Mouse (Mus musculus) limb, embryonic 15.5 days (tissue): ENCODE data around the gene Arhgap30. TPM values are rescaled to one million over a fixed set of nuclear protein-coding genes. Genes with fewer than 3 reads are reported as not detected.
A peak's percentile ranks its signal among the peaks of the same experiment; 100 is the strongest.

Experiments used
- ATAC-seq: fragments of 200-750 bp; cut with Nextera tagmentation; 2 replicates; pipeline ENCODE4 v1.8.0; 2017; ENCODE audit warnings: low read depth, moderate TSS enrichment; ENCODE audit not compliant: insufficient number of reproducible peaks, low FRiP score, low TSS enrichment
- H3K27ac ChIP-seq: fragments of 300-500 bp; sonication (generic); 2 replicates; pipeline ENCODE4 v1.5.1; 2015; ENCODE audit warnings: moderate library complexity, mild to moderate bottlenecking, inconsistent platforms
- H3K27me3 ChIP-seq: fragments of 300-500 bp; sonication (generic); 2 replicates; pipeline ENCODE4 v1.6.1; 2015; ENCODE audit warnings: inconsistent platforms
- H3K36me3 ChIP-seq: fragments of 300-500 bp; sonication (generic); 2 replicates; pipeline ENCODE4 v1.6.1; 2015; ENCODE audit warnings: inconsistent platforms
- H3K4me1 ChIP-seq: fragments of 300-500 bp; sonication (generic); 2 replicates; pipeline ENCODE4 v1.6.1; 2015; ENCODE audit warnings: inconsistent platforms
- H3K4me2 ChIP-seq: fragments of 300-500 bp; sonication (generic); 2 replicates; pipeline ENCODE4 v1.6.1; 2015; ENCODE audit warnings: mild to moderate bottlenecking, inconsistent platforms
- H3K4me3 ChIP-seq: fragments of 300-500 bp; sonication (generic); 2 replicates; pipeline ENCODE4 v1.5.1; 2015; ENCODE audit warnings: mild to moderate bottlenecking, inconsistent platforms
- H3K9ac ChIP-seq: fragments of 300-500 bp; sonication (generic); 2 replicates; pipeline ENCODE4 v1.6.1; 2015; ENCODE audit warnings: inconsistent platforms
- H3K9me3 ChIP-seq: fragments of 300-500 bp; sonication (generic); 2 replicates; pipeline ENCODE4 v1.6.1; 2016; ENCODE audit warnings: inconsistent platforms
- WGBS: fragments of 180-500 bp; shearing (Covaris S2); methylation state at CpG from one replicate; pipeline ENCODE4 v1.1.7; 2015; 5-methylcytosine and 5-hydroxymethylcytosine counted together
- polyA plus RNA-seq: library from polyadenylated mRNA; unstranded; fragments of >200 nt; fragmentation: Nextera tagmentation; extraction: Ambion mirVana; gene quantifications from 2 replicates; pipeline ENCODE4 v1.2.1, GENCODE M21; 2015

The Arhgap30 gene
- polyA plus RNA-seq, 1 experiment from 2014 or later = 3.2 TPM

DNA sequence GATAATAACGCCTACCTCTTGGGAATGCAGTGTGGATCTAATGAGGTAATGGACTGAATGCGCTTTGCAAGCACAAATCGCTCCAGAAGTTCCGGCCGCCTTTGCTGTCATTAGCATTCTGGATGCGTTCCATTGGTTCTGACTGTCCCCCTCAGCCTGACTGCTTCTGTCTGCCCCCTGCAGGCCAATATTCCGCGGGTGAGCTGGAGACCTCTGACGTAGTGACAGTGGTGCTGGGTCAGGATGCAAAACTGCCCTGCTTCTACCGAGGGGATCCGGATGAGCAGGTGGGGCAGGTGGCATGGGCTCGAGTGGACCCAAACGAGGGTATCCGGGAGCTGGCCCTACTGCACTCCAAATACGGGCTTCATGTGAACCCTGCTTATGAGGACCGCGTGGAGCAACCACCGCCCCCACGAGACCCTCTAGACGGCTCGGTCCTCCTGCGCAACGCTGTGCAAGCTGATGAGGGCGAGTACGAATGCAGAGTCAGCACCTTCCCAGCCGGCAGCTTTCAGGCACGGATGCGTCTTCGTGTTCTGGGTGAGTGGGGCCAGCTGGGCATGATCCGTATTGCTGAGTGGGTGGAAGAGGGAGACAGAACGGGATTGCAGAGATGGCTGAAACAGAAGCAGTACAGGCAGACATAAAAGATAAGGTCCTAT lies 8.7 kb upstream of the Arhgap30 start:
- ATAC-seq = no peak
- 8% methylated on average over 31 of the region's 31 CpGs for WGBS
- peaks cover 45% of the 10 kb centered on the region for H3K27me3 ChIP-seq

GRCm38 (mm10) chr1:171382096-171382620 lies 6.6 kb upstream of the Arhgap30 start:
- ATAC-seq = no peak
- Histone ChIP-seq H3K27me3 (peaks cover 41% of the 10 kb centered on the region), H3K9ac (no peak overlapping the region), H3K4me2 (no peak overlapping the region), H3K36me3 (no peaks in the 10 kb centered on the region), H3K4me3 (no peak overlapping the region), H3K27ac (no peak overlapping the region), H3K4me1 (peaks cover 10% of the 10 kb centered on the region), H3K9me3 (no peaks in the 10 kb centered on the region)
- WGBS = 84% methylated on average over 11 of the region's 11 CpGs

More for the DNA sequence above, 8.7 kb upstream of the Arhgap30 start:
- Histone ChIP-seq H3K9me3 (no peaks in the 10 kb centered on the region), H3K4me3 (peak overlapping the region; percentile 17), H3K36me3 (no peaks in the 10 kb centered on the region), H3K4me2 (peak overlapping the region; percentile 58), H3K9ac (no peak overlapping the region), H3K4me1 (peaks cover 14% of the 10 kb centered on the region), H3K27ac (no peak overlapping the region)

- no peak for ATAC-seq
Measured at GRCm38 (mm10) chr1:171384361-171384760, 4.4 kb upstream of the Arhgap30 start.

DNA sequence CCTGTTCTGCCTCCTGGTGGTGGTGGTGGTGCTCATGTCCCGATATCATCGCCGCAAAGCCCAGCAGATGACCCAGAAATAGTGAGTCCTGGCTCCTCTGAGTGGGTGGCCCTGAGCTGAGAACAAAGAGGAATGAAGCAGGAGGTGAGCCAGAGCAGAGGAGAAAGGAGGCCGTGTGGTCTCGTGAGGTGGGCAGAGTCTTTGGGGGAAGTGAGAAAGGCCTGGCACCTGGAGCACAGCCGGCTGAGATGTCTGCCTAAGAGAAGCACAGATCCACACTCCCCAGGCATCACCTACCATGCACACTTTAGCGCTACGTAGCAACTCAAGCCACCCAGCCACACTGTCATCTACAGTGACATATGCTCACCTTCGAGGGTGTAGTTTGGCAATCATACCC lies 3.6 kb upstream of the Arhgap30 start:
- no peak for ATAC-seq
- Histone ChIP-seq H3K4me1 (peaks cover 7% of the 10 kb centered on the region), H3K4me3 (no peak overlapping the region), H3K27ac (no peak overlapping the region), H3K27me3 (peaks cover 25% of the 10 kb centered on the region), H3K36me3 (no peaks in the 10 kb centered on the region), H3K4me2 (no peak overlapping the region), H3K9me3 (no peaks in the 10 kb centered on the region), H3K9ac (no peak overlapping the region)
- 65% methylated on average over 9 of the region's 9 CpGs for WGBS

More at GRCm38 (mm10) chr1:171384361-171384760, 4.4 kb upstream of the Arhgap30 start:
- Histone ChIP-seq H3K4me1 (peaks cover 13% of the 10 kb centered on the region), H3K9me3 (no peaks in the 10 kb centered on the region), H3K27ac (no peak overlapping the region), H3K9ac (no peak overlapping the region), H3K4me3 (no peak overlapping the region), H3K36me3 (no peaks in the 10 kb centered on the region), H3K4me2 (no peak overlapping the region), H3K27me3 (peaks cover 33% of the 10 kb centered on the region)
- 54% methylated on average over 9 of the region's 9 CpGs for WGBS

DNA sequence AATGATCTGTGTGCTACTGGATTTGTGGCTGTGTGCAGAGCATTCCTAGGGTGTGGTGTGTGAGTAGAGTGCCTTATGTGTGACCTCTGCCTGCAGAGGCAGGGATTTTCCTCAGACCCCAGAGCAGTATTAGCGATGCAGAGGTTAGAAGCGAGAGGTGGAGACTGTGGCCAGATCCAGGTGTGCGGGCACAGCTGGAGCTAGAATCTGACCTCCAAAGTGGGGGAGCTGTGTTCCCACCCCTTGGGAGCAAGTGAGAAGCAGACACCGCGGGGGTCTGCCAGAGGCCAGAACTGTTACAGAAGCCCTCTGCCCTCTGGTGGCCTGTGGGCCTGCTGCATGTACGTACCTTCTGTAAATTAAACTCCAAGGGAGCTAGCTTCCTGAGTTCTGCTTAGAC lies 1.7 kb upstream of the Arhgap30 start:
- Histone ChIP-seq H3K27me3 (peaks cover 14% of the 10 kb centered on the region; the same call in 1 of the 2 replicates), H3K27ac (no peak overlapping the region), H3K4me1 (0 out of 2 replicates have a peak, but pooled peaks cover 5% of the 10 kb centered on the region), H3K36me3 (no peaks in the 10 kb centered on the region), H3K9me3 (no peaks in the 10 kb centered on the region), H3K4me3 (no peak overlapping the region), H3K4me2 (no peak overlapping the region), H3K9ac (no peak overlapping the region)
- no peak; the same call in 1 of the 2 replicates for ATAC-seq
- WGBS = 15% methylated on average over 6 of the region's 6 CpGs

- no peak overlapping the region for H3K4me3 ChIP-seq
- WGBS = 69% methylated on average over 4 of the region's 4 CpGs
- no peak overlapping the region for H3K27ac ChIP-seq
- H3K9ac ChIP-seq = no peak overlapping the region
- H3K9me3 ChIP-seq = no peaks in the 10 kb centered on the region
- no peak for ATAC-seq
- H3K36me3 ChIP-seq = no peaks in the 10 kb centered on the region
- H3K27me3 ChIP-seq = no peaks in the 10 kb centered on the region
- no peak overlapping the region for H3K4me2 ChIP-seq
- H3K4me1 ChIP-seq = 0 out of 2 replicates have a peak, but pooled peaks cover 5% of the 10 kb centered on the region
Measured at GRCm38 (mm10) chr1:171390101-171390500, 1.3 kb downstream of the Arhgap30 start.

DNA sequence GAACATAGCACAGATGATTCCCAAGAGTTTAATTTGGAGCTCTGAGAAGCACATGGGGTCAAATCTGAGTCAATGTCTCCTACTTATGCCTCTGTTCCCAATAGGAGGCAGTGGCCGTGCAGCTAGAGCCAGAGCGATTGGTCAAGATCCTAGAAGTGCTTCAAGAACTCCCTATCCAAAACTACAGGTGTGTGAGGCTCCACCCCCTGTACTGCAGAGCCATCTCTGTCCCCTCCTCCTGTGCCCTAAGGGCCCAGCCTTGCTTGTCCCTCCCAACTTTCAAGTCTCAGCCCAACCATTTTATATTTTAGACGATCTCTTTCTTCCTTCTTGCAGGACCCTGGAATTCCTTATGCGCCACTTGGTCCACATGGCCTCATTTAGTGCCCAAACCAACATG lies 13.1 kb downstream of the Arhgap30 start:
- no peaks in the 10 kb centered on the region for H3K4me1 ChIP-seq
- H3K9ac ChIP-seq = no peak overlapping the region
- no peak overlapping the region for H3K4me2 ChIP-seq
- no peak overlapping the region for H3K4me3 ChIP-seq
- no peaks in the 10 kb centered on the region for H3K36me3 ChIP-seq
- WGBS = 62% methylated on average over 4 of the region's 4 CpGs
- no peak overlapping the region for H3K27ac ChIP-seq
- H3K27me3 ChIP-seq = no peaks in the 10 kb centered on the region
- H3K9me3 ChIP-seq = no peaks in the 10 kb centered on the region
- no peak for ATAC-seq

- ATAC-seq = no peak
- Histone ChIP-seq H3K4me2 (no peak overlapping the region), H3K27me3 (0 out of 2 replicates have a peak, but pooled peaks cover 3% of the 10 kb centered on the region), H3K27ac (no peak overlapping the region), H3K4me3 (no peak overlapping the region), H3K9me3 (no peaks in the 10 kb centered on the region), H3K36me3 (no peaks in the 10 kb centered on the region), H3K4me1 (no peaks in the 10 kb centered on the region), H3K9ac (no peak overlapping the region)
- 72% methylated on average over 9 of the region's 9 CpGs for WGBS
Measured at GRCm38 (mm10) chr1:171402991-171403390, 14.2 kb downstream of the Arhgap30 start.

- Histone ChIP-seq H3K36me3 (no peaks in the 10 kb centered on the region), H3K9ac (no peak overlapping the region)
- WGBS = 67% methylated on average over 5 of the region's 5 CpGs
Measured at GRCm38 (mm10) chr1:171407263-171407662, 18.5 kb downstream of the Arhgap30 start.

DNA sequence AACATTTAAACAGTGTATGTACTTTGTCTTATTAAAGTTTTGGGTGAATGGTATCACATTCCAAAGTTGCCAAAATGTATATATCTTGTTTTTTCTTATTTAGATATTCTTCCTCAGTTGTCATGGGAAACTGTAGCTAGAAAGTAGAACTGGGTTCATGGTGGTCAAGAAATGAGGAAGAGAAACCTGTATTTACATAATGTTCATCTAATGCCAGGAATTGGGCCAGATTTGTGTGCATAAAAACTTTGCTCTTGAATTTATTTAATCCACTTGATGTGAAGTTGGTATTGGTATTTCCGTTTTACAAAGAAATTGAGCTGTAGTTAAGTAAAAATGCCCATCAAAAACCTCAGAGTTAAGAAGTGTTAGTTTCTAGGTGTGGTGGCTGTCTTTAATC lies 21.5 kb downstream of the Arhgap30 start:
- Histone ChIP-seq H3K27me3 (peaks cover 9% of the 10 kb centered on the region; the same call in 1 of the 2 replicates), H3K9me3 (no peaks in the 10 kb centered on the region), H3K36me3 (peaks cover 2% of the 10 kb centered on the region; the same call in 1 of the 2 replicates), H3K4me2 (no peak overlapping the region), H3K4me1 (peaks cover 18% of the 10 kb centered on the region; the same call in 1 of the 2 replicates), H3K27ac (no peak overlapping the region), H3K4me3 (no peak overlapping the region), H3K9ac (no peak overlapping the region)
- 92% methylated on average over 1 of the region's 1 CpGs for WGBS
- ATAC-seq = no peak

More at GRCm38 (mm10) chr1:171407263-171407662, 18.5 kb downstream of the Arhgap30 start:
- Histone ChIP-seq H3K27me3 (peaks cover 9% of the 10 kb centered on the region; the same call in 1 of the 2 replicates), H3K9me3 (no peaks in the 10 kb centered on the region), H3K4me2 (no peak overlapping the region), H3K4me1 (no peaks in the 10 kb centered on the region), H3K4me3 (no peak overlapping the region), H3K27ac (no peak overlapping the region)
- no peak for ATAC-seq

DNA sequence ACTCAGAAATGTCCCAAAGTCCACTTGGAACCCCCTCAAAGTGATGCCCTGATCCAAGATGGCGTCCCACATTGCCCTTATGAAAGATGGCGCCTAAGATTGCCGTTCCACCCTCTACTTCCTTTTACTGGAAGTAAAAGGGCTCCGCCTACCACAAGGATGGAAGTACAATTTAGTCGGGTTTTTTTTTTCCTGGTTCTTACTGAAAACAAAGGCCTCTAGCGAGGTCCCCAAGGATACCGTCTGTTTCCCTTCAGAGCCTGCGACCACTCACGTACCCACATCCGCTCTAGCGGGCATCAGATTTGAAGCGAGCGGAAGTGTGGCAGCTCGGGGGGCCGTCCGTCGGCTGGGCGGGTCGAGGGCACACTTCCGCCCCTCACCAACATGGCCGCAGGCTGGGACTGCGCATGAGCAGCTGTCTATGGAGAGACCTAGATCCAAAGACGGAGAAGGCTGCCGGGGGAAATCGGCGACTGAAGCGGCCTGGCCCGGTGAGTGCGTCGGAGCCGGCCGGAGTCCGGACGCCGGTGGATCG lies 22.3 kb downstream of the Arhgap30 start, which contains the start of gene Usf1:
TSS of gene Usf1 (plus strand) at position 367 of the 538 bp plus-strand sequence.
- ATAC-seq = peak; percentile 92
- under 1% methylated on average over 36 of the region's 36 CpGs for WGBS
- Histone ChIP-seq H3K4me2 (peak within 1 kb of the TSS; percentile 67), H3K4me3 (peak within 1 kb of the TSS; percentile 83), H3K9me3 (no peaks in the 10 kb centered on the region), H3K36me3 (peaks cover 9% of the 10 kb centered on the region), H3K27ac (peak within 1 kb of the TSS; percentile 93), H3K9ac (peak within 1 kb of the TSS; percentile 91), H3K4me1 (peaks cover 18% of the 10 kb centered on the region; the same call in 1 of the 2 replicates), H3K27me3 (peaks cover 9% of the 10 kb centered on the region; the same call in 1 of the 2 replicates)

GRCm38 (mm10) chr1:171411492-171411941 lies 22.8 kb downstream of the Arhgap30 start:
- no peaks in the 10 kb centered on the region for H3K9me3 ChIP-seq
- H3K4me3 ChIP-seq = peak overlapping the region; percentile 83
- H3K27ac ChIP-seq = peak overlapping the region; percentile 93
- peaks cover 9% of the 10 kb centered on the region; the same call in 1 of the 2 replicates for H3K27me3 ChIP-seq
- peak; percentile 78 for ATAC-seq
- H3K4me2 ChIP-seq = peak overlapping the region; percentile 67
- H3K36me3 ChIP-seq = peaks cover 14% of the 10 kb centered on the region
- peaks cover 18% of the 10 kb centered on the region; the same call in 1 of the 2 replicates for H3K4me1 ChIP-seq
- peak overlapping the region; percentile 91 for H3K9ac ChIP-seq
- WGBS = 0% methylated on average over 33 of the region's 39 CpGs
